ENCODE assay signal across 22 mouse cellular contexts in the genomic region with DNA sequence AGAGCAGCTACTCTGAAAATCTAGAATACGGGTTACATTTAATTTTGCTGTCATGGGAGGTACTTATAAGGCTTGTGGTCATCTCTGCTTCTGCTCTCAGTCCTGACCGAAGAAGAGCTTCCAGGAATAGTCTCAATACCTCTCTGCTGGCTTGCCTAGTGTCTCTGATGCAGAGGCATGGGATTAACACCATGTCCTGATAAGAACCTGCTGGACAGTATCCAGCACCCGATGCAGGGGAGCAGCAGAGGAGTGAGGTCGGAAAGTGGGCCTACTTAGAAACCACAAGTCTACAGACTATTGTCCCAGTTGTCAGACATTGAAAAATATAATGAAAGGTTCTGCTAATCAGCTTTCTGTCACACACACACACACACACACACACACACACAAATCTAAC.
"Had no signal": no experiment of that assay in that cellular context is flagged by ENCODE, and none has a peak within 500 bp of the region (broad histone marks: within the 10 kb centered on the region; RNA-seq: fewer than 3 reads in every experiment).

No protein-coding gene starts in this region.

- H3K4me1 ChIP-seq: limb, embryonic 10.5 days; liver, embryonic 13.5 days; midbrain, embryonic 12.5 days; midbrain, embryonic 15.5 days; neural tube, embryonic 12.5 days; neural tube, embryonic 15.5 days had no signal

- H3K36me3 ChIP-seq: limb, embryonic 10.5 days; limb, embryonic 13.5 days; liver, embryonic 13.5 days; midbrain, embryonic 12.5 days; midbrain, embryonic 15.5 days; neural tube, embryonic 12.5 days; neural tube, embryonic 15.5 days had no signal

- ATAC-seq: lung, postnatal 0 days; midbrain, embryonic 15.5 days had no signal

- H3K27ac ChIP-seq: kidney, postnatal 0 days; layer of hippocampus, adult 2 months; limb, embryonic 10.5 days; limb, embryonic 13.5 days; liver, embryonic 13.5 days; macrophage; midbrain, embryonic 12.5 days; midbrain, embryonic 15.5 days; neural tube, embryonic 12.5 days; neural tube, embryonic 15.5 days; stomach, postnatal 0 days had no signal

- H3K27me3 ChIP-seq: limb, embryonic 13.5 days; liver, embryonic 13.5 days; midbrain, embryonic 12.5 days; midbrain, embryonic 15.5 days; neural tube, embryonic 12.5 days; neural tube, embryonic 15.5 days had no signal

- H3K4me3 ChIP-seq: layer of hippocampus, adult 2 months; limb, embryonic 10.5 days; limb, embryonic 13.5 days; liver, embryonic 13.5 days; midbrain, embryonic 12.5 days; midbrain, embryonic 15.5 days; neural tube, embryonic 12.5 days; neural tube, embryonic 15.5 days had no signal

- H3K9ac ChIP-seq: limb, embryonic 13.5 days; liver, embryonic 13.5 days; lung, embryonic 14.5 days; midbrain, embryonic 12.5 days; midbrain, embryonic 15.5 days; neural tube, embryonic 12.5 days; neural tube, embryonic 15.5 days had no signal

- H3K4me2 ChIP-seq: limb, embryonic 13.5 days; liver, embryonic 13.5 days; lung, embryonic 14.5 days; midbrain, embryonic 12.5 days; midbrain, embryonic 15.5 days; neural tube, embryonic 12.5 days; neural tube, embryonic 15.5 days had no signal

- H3K9me3 ChIP-seq: limb, embryonic 10.5 days; limb, embryonic 13.5 days; liver, embryonic 13.5 days; midbrain, embryonic 12.5 days; midbrain, embryonic 15.5 days; neural tube, embryonic 12.5 days; neural tube, embryonic 15.5 days had no signal

- DNase-seq: kidney, postnatal 25 days; layer of hippocampus, adult 9-11 months; liver; liver, embryonic 13.5 days; lung, embryonic 14.5 days; right cerebral cortex, adult 18-20 months; right cerebral cortex, postnatal 14 days; right cerebral cortex, postnatal 4 days; thymus, adult 2 months; thymus, postnatal 14 days; thymus, postnatal 4 days had no signal
